In the genomic region with DNA sequence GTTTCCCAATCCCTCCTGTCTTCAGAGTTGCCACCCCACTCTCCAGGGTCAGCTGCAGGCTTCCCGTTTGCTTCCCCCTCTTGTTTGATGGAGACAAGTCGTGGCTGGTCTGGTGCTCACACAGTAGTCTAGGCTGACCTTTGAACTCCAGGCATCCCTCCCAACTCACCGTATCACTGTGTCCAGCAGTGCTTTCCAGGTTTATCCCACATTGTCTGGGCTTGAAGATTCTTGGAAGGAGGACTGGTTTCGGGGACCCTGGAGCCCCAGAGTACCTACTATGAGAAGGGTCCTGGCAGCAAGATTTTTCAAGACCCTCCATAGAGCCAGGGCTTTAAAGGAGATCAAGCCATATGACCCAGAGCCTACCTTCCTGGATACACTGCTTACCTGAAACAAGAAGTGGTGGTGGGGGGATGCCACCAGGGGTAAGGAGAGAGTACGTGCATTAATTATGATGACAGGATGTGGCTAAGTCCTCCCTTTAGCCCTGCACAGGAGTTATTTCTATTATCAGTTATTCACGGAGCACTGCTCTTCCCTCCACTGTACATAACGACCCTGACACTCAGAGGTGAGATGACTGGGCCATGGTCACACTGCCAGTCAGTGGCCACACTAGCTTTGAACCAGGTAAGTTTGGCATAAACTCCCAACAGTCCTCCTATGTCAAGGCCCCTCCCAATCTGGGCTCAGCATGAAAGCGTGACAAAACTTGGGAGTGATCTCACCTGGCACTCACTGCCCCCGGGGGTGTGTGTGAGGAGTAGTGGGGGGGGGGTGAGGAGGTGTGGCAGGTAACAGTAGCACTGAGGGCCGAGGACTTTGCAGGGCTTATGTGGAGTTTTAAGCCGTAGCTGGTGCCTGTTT, we compare ENCODE assay signal across 8 mouse cellular contexts. TPM values are rescaled to one million over a fixed set of nuclear protein-coding genes. Genes with fewer than 3 reads are reported as not detected.
DNase-seq lines count a peak whose midpoint lies in the region; ATAC-seq and TF ChIP-seq lines count a peak whose summit lies in the region.

No protein-coding gene starts in this region.

- peaks cover 22% of the 10 kb centered on the region for H3K36me3 ChIP-seq in kidney, embryonic 14.5 days (ENCODE audit: control insufficient read depth, insufficient read depth, low read length)
- peaks cover 16% of the 10 kb centered on the region for H3K36me3 ChIP-seq in ES-E14 (ENCODE audit: control insufficient read depth, insufficient read depth, low read length, poor library complexity, severe bottlenecking)
- peaks cover 14% of the 10 kb centered on the region for H3K36me3 ChIP-seq in forebrain, embryonic 12.5 days (replicated peaks)
- H3K36me3 ChIP-seq in liver, embryonic 14.5 days (replicated peaks; ENCODE audit: control insufficient read depth, insufficient read depth, low read depth): peaks cover 14% of the 10 kb centered on the region

- ATAC-seq in kidney, embryonic 14.5 days (ENCODE audit: low FRiP score, low TSS enrichment): no peak
- ATAC-seq in forebrain, embryonic 12.5 days (ENCODE audit: low FRiP score): no peak
- ATAC-seq in liver, embryonic 14.5 days (ENCODE audit: insufficient read depth): no peak

- H3K9me3 ChIP-seq in kidney, embryonic 14.5 days (ENCODE audit: control insufficient read depth, low read length): no peaks in the 10 kb centered on the region
- H3K9me3 ChIP-seq in ES-E14 (ENCODE audit: control insufficient read depth, insufficient read depth, low read depth, low read length): no peaks in the 10 kb centered on the region
- no peaks in the 10 kb centered on the region for H3K9me3 ChIP-seq in forebrain, embryonic 12.5 days
- H3K9me3 ChIP-seq in liver, embryonic 14.5 days (ENCODE audit: control insufficient read depth, low read length): no peaks in the 10 kb centered on the region

- 0 out of 2 replicates have a peak overlapping the region, but pooled peaks have one; percentile 23 for H3K9ac ChIP-seq in kidney, embryonic 14.5 days (ENCODE audit: low read depth, low read length)
- H3K9ac ChIP-seq in ES-E14 (ENCODE audit: insufficient read depth, low read depth, low read length, poor library complexity, severe bottlenecking): peak overlapping the region; percentile 74
- H3K9ac ChIP-seq in forebrain, embryonic 12.5 days: peak overlapping the region; percentile 93; the same call in 1 of the 2 replicates
- H3K9ac ChIP-seq in liver, embryonic 14.5 days (replicated peaks): no peak overlapping the region; the same call in 1 of the 2 replicates

- in situ Hi-C loops in ES-E14 (cut with MboI; ENCODE audit: low sequenced_read_pairs in 2 of 2, unreplicated experiment in 2 of 2): no loop called here

- H3K4me3 ChIP-seq in kidney, embryonic 14.5 days (ENCODE audit: low read length): no peak overlapping the region
- no peak overlapping the region for H3K4me3 ChIP-seq in ES-E14 (ENCODE audit: insufficient read depth in 1 of 2, low read depth in 1 of 2, low read length in 2 of 2, poor library complexity in 1 of 2, severe bottlenecking in 1 of 2)
- 0 out of 2 replicates have a peak overlapping the region, but pooled peaks have one; percentile 92 for H3K4me3 ChIP-seq in forebrain, embryonic 12.5 days (replicated peaks)
- no peak overlapping the region; a peak in 1 of 4 replicates for H3K4me3 ChIP-seq in liver, embryonic 14.5 days (ENCODE audit: insufficient read depth in 1 of 2, low read depth in 2 of 2, low read length in 2 of 2)

- no peak for TF ChIP-seq CTCF in liver, embryonic 14.5 days (IDR thresholded peaks at IDR 0.05; ENCODE audit: low read depth)

- no peak for DNase-seq in kidney, adult 11 months
- DNase-seq in ES-E14 (ENCODE audit: low read depth, low spot score): no peak
- no peak for DNase-seq in liver, embryonic 14.5 days (ENCODE audit: low read depth in 3 of 3, low spot score in 3 of 3)
- DNase-seq in right cerebral cortex, postnatal 4 days: no peak
- DNase-seq in left cerebral cortex, postnatal 14 days (ENCODE audit: low spot score in 2 of 2): no peak
- no peak for DNase-seq in adrenal gland, adult 18-20 months (ENCODE audit: low spot score in 2 of 2)

- peaks cover 12% of the 10 kb centered on the region for H3K4me1 ChIP-seq in kidney, embryonic 14.5 days (ENCODE audit: control insufficient read depth, insufficient read depth, low read length)
- peaks cover 5 to 17% of the 10 kb centered on the region in 2 experiments; a peak in 3 of 4 replicates for H3K4me1 ChIP-seq in ES-E14 (ENCODE audit: control insufficient read depth in 2 of 2, insufficient read depth in 2 of 2, low read length in 2 of 2, poor library complexity in 1 of 2)
- peaks cover 29% of the 10 kb centered on the region for H3K4me1 ChIP-seq in forebrain, embryonic 12.5 days
- H3K4me1 ChIP-seq in liver, embryonic 14.5 days (replicated peaks; ENCODE audit: control insufficient read depth in 2 of 2, insufficient read depth in 2 of 2, low read length in 1 of 2): peaks cover 12 to 23% of the 10 kb centered on the region in 2 experiments

- no peak for TF ChIP-seq EP300 in liver, embryonic 14.5 days (IDR thresholded peaks at IDR 0.05; ENCODE audit: low read depth)

- intact Hi-C loops in left cerebral cortex, postnatal 14 days (cut with DNase I): no loop called here

- H3K4me2 ChIP-seq in kidney, embryonic 14.5 days (replicated peaks; ENCODE audit: low read depth, low read length): peak overlapping the region; percentile 59; the same call in 1 of the 2 replicates
- H3K4me2 ChIP-seq in forebrain, embryonic 12.5 days: 0 out of 2 replicates have a peak overlapping the region, but pooled peaks have one; percentile 96
- peak overlapping the region; percentile 72 for H3K4me2 ChIP-seq in liver, embryonic 14.5 days (ENCODE audit: low read depth)

- H3K27ac ChIP-seq in kidney, embryonic 14.5 days (ENCODE audit: low read depth, low read length): peak overlapping the region; percentile 97; the same call in 1 of the 2 replicates
- peak overlapping the region; percentile 57; the same call in 1 of the 2 replicates for H3K27ac ChIP-seq in ES-E14 (ENCODE audit: insufficient read depth, low read depth, low read length, poor library complexity, severe bottlenecking)
- H3K27ac ChIP-seq in forebrain, embryonic 12.5 days: peak overlapping the region; percentile 99
- H3K27ac ChIP-seq in liver, embryonic 14.5 days: peak overlapping the region; percentile 18; the same call in 1 of the 2 replicates

- 49% methylated on average over 11 of the region's 11 CpGs for WGBS in kidney, embryonic 14.5 days
- WGBS in forebrain, embryonic 12.5 days: 69% methylated on average over 11 of the region's 11 CpGs
- WGBS in liver, embryonic 14.5 days (ENCODE audit: insufficient replicate concordance): 30% methylated on average over 11 of the region's 11 CpGs

- H3K27me3 ChIP-seq in kidney, embryonic 14.5 days (ENCODE audit: control insufficient read depth, insufficient read depth, low read length): no peaks in the 10 kb centered on the region
- H3K27me3 ChIP-seq in forebrain, embryonic 12.5 days: no peaks in the 10 kb centered on the region
- H3K27me3 ChIP-seq in liver, embryonic 14.5 days (ENCODE audit: control insufficient read depth, insufficient read depth, low read length): no peaks in the 10 kb centered on the region

TF ChIP-seq in ES-E14, 5 proteins besides CTCF, POLR2A, EP300 and RAD21 (continues in another document):
- no peak for TF ChIP-seq CHD2 (IDR thresholded peaks at IDR 0.05; ENCODE audit: low read depth, low read length)

RNA-seq across cellular contexts. Expression of gene Cdk9, which starts 1.5 kb away (rescaled TPM):
- 105 and 106 TPM in 2 replicates for polyA plus RNA-seq in kidney, embryonic 14.5 days (2014; fragmentation: Nextera tagmentation; extraction: Ambion mirVana)
- 68.0 and 72.4 TPM in 2 replicates for total RNA-seq in ES-E14 (2012; rRNA removed)
- 105 and 110 TPM in 2 replicates for polyA plus RNA-seq in forebrain, embryonic 12.5 days (2016; fragmentation: Nextera tagmentation; extraction: Ambion mirVana)
- 53.9 and 60.7 TPM in 2 replicates for polyA plus RNA-seq in liver, embryonic 14.5 days (2012; rRNA removed)
- polyA plus RNA-seq in liver, embryonic 14.5 days (2014; fragmentation: Nextera tagmentation; extraction: Ambion mirVana): 36.5 and 42.0 TPM in 2 replicates
- total RNA-seq in left cerebral cortex, postnatal 14 days (2021): 100 to 1,000 TPM; 100 to 106 TPM
- 10 to 100 TPM; 73.2 to 87.4 TPM for total RNA-seq in adrenal gland, adult 18-20 months (2021)

RNA-seq across cellular contexts. Expression of gene Sh2d3c, which starts 6.5 kb away (rescaled TPM):
- 19.8 and 25.4 TPM in 2 replicates for polyA plus RNA-seq in kidney, embryonic 14.5 days (2014; fragmentation: Nextera tagmentation; extraction: Ambion mirVana)
- 1.7 and 1.8 TPM in 2 replicates for total RNA-seq in ES-E14 (2012; rRNA removed)
- 30.1 and 35.1 TPM in 2 replicates for polyA plus RNA-seq in forebrain, embryonic 12.5 days (2016; fragmentation: Nextera tagmentation; extraction: Ambion mirVana)
- polyA plus RNA-seq in liver, embryonic 14.5 days (2012; rRNA removed): 4.7 and 5.8 TPM in 2 replicates
- 3.5 and 5.1 TPM in 2 replicates for polyA plus RNA-seq in liver, embryonic 14.5 days (2014; fragmentation: Nextera tagmentation; extraction: Ambion mirVana)
- total RNA-seq in left cerebral cortex, postnatal 14 days (2021): 10 to 100 TPM; 31.1 to 35.6 TPM
- total RNA-seq in adrenal gland, adult 18-20 months (2021): 10 to 100 TPM; 11.6 to 14.9 TPM

RNA-seq across cellular contexts. Expression of gene Fpgs, which starts 10.4 kb away (rescaled TPM):
- 27.1 and 33.2 TPM in 2 replicates for polyA plus RNA-seq in kidney, embryonic 14.5 days (2014; fragmentation: Nextera tagmentation; extraction: Ambion mirVana)
- 61.2 and 84.6 TPM in 2 replicates for total RNA-seq in ES-E14 (2012; rRNA removed)
- polyA plus RNA-seq in forebrain, embryonic 12.5 days (2016; fragmentation: Nextera tagmentation; extraction: Ambion mirVana): 16.4 and 19.6 TPM in 2 replicates
- 45.3 and 51.0 TPM in 2 replicates for polyA plus RNA-seq in liver, embryonic 14.5 days (2012; rRNA removed)
- polyA plus RNA-seq in liver, embryonic 14.5 days (2014; fragmentation: Nextera tagmentation; extraction: Ambion mirVana): 21.6 and 25.7 TPM in 2 replicates
- 10 to 100 TPM in 1 of 2 experiments, 1 to 10 TPM in 1; 9.5 to 10.1 TPM for total RNA-seq in left cerebral cortex, postnatal 14 days (2021)
- 10 to 100 TPM in 1 of 2 experiments, 1 to 10 TPM in 1; 8.2 to 10.3 TPM for total RNA-seq in adrenal gland, adult 18-20 months (2021)

RNA-seq across cellular contexts. Expression of gene 6330409D20Rik, which starts 26.5 kb away (rescaled TPM):
- not detected in 2 replicates for polyA plus RNA-seq in kidney, embryonic 14.5 days (2014; fragmentation: Nextera tagmentation; extraction: Ambion mirVana)
- total RNA-seq in ES-E14 (2012; rRNA removed): not detected in 2 replicates
- 1.9 and 2.1 TPM in 2 replicates for polyA plus RNA-seq in forebrain, embryonic 12.5 days (2016; fragmentation: Nextera tagmentation; extraction: Ambion mirVana)
- 0.07 TPM in 1 of 2 replicates, not detected in the other for polyA plus RNA-seq in liver, embryonic 14.5 days (2012; rRNA removed)
- not detected in 2 replicates for polyA plus RNA-seq in liver, embryonic 14.5 days (2014; fragmentation: Nextera tagmentation; extraction: Ambion mirVana)
- total RNA-seq in left cerebral cortex, postnatal 14 days (2021): 1 to 10 TPM; 2.2 to 3.8 TPM
- not detected for total RNA-seq in adrenal gland, adult 18-20 months (2021)

RNA-seq across cellular contexts. Expression of gene Tor2a, which starts 42.7 kb away (rescaled TPM):
- polyA plus RNA-seq in kidney, embryonic 14.5 days (2014; fragmentation: Nextera tagmentation; extraction: Ambion mirVana): 75.6 and 76.8 TPM in 2 replicates
- 75.9 and 124 TPM in 2 replicates for total RNA-seq in ES-E14 (2012; rRNA removed)
- 53.3 and 57.0 TPM in 2 replicates for polyA plus RNA-seq in forebrain, embryonic 12.5 days (2016; fragmentation: Nextera tagmentation; extraction: Ambion mirVana)
- 21.2 and 30.7 TPM in 2 replicates for polyA plus RNA-seq in liver, embryonic 14.5 days (2012; rRNA removed)
- polyA plus RNA-seq in liver, embryonic 14.5 days (2014; fragmentation: Nextera tagmentation; extraction: Ambion mirVana): 25.2 and 28.1 TPM in 2 replicates
- total RNA-seq in left cerebral cortex, postnatal 14 days (2021): 10 to 100 TPM; 27.6 to 30.4 TPM
- total RNA-seq in adrenal gland, adult 18-20 months (2021): 10 to 100 TPM; 18.2 to 22.3 TPM

Comparison
In these comparisons a context has a peak if more than half of its experiments do, and no peak if none do; other contexts are left out.
1. H3K27ac ChIP-seq: peak in every context shown above with its lines; median percentile 99 in forebrain, embryonic 12.5 days; 97 in kidney, embryonic 14.5 days; 57 in ES-E14; 18 in liver, embryonic 14.5 days.